Mouse (Mus musculus) monocyte, adult 5-6 weeks (primary cell): Measurements from ENCODE around the gene Adam12. TPM values are rescaled to one million over a fixed set of nuclear protein-coding genes. Genes with fewer than 3 reads are reported as not detected.

Experiments used
- ATAC-seq: fragments of 153-309, 156-312 bp; replicated peaks from 2 replicates; pipeline ENCODE4 v1.8.0; 2017; ENCODE audit warnings: mild to moderate bottlenecking; ENCODE audit not compliant: low TSS enrichment, insufficient number of reproducible peaks, severe bottlenecking, poor library complexity, low FRiP score
- total RNA-seq: library from RNA; stranded (forward); fragments of 200-1000, 200-491, 200-594 nt; gene quantifications from 3 replicates; pipeline ENCODE4 v1.2.3, GENCODE M21; 2017

Gene Adam12
- total RNA-seq, 1 experiment from 2014 or later = not detected

DNA sequence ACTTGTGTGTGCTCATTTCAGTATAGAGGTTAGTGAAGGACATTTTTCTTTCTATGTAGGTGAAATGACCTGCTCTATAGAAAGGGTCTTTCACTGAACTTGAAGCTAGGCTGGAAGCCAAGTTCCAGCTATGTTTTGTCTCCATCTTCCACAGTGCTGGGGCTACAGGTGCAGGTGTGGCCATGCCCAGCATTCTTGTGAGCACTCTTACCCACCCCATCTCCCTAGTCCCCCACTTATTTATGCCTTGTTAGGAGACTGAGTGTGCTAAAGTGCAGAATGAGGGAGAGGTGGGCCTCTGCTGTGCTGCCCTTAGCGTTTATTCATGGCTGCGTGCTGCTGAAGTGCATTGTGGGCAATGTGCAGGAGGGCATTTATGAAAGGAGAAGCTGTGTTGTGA lies 198.0 kb downstream of the Adam12 start:
- no peak for ATAC-seq

DNA sequence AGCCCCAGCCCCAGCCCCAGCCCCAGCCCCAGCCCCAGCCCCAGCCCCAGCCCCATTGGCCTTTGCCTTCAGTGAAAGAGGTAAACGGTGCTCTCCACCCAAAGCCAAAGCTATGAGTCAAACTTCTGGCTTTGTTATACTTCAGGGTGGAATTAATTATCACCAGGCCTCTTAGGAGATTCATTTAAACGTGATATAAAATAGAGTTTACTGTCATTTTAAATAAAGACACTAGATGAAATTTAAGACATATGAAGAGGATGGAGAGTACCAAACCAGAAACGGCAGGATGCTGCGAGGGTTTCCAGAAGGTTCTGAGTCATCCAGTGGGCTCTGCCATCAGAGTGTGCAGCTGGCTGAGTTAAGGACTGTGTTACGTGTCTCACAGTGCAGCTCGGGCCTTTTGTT lies 199.0 kb downstream of the Adam12 start:
- no peak for ATAC-seq

DNA sequence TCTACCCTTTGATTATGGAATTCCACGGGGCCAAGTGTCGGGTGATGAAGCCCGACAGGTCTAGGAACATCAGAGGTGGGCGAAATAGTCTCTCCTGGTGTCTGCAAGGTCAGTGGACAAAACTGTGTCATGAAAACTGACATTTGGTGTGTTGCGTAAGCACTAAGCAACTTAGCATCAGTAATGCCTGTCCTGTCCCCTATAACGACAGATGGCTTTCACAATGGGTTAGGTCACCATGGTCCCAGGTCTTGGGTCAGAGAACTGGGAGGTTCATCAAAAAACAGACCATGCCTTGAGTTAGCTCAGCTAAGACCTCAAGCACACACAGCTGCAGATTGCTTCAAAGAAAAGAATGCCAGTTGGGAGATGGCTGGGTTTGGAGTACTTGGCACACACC lies 200.2 kb downstream of the Adam12 start:
- ATAC-seq = no peak

DNA sequence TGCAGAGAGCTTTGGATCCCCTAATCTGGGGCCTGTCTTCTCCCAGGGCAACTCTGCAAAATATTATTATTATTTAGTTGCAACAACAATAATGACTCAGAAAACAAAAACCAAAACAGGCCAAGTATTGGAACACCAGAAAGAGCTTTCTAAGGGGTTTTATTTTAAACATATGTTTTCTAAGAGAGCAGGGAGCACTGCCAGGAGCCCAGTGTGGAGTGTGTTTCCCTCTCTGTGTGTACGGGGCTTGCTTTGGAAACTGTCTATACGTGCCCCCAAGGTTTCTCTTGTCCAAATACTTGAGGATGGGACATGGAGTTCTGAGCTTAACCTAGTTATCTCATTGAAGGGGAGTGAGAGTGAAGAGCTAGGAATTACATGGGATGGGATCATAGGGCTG lies 200.7 kb downstream of the Adam12 start:
- ATAC-seq = no peak

DNA sequence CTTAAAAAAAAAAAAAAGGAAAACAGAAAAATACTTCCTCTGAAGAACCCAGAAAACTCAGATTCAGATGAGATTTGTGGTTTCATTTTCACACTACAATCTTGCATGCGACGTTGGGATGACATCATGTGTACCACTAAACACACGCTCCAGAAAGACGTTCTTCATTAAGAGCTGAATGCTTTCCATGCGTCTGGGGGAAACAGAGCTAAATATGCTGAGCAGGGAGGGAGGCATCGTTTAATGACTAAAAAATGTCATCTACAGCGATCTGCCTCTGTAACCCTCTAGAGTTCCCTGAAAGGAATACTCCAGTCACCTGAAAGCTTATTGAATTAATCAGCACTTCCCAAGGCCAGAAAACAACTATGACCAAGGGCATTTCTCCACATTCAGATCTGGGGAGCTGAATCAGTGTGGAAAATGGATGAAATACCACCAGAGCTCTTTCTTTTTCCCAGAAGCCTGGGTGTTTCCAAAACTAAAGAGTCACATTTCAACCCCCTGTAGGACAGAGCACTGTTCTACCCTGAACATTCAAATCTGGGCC lies 203.6 kb downstream of the Adam12 start:
- ATAC-seq = no peak

DNA sequence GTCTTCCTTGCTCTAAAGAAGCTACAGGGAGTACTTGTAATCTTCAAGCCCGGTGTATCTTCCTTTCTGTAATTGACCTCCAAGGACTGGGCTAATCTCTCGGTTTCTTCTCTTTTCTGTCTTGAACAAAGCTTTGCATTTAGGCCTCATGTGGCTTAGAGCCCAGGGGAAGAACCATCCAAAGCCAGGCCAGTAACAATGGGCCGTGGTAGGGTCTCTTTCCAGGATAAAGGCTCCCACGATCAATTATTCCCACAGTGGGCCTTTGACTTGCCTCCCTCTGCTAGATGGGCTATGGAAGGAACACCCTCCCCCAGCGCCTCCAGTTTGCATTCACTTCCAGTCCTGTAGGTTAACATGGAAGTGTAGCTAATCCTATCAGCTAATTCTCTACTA lies 204.9 kb downstream of the Adam12 start:
- ATAC-seq = no peak

DNA sequence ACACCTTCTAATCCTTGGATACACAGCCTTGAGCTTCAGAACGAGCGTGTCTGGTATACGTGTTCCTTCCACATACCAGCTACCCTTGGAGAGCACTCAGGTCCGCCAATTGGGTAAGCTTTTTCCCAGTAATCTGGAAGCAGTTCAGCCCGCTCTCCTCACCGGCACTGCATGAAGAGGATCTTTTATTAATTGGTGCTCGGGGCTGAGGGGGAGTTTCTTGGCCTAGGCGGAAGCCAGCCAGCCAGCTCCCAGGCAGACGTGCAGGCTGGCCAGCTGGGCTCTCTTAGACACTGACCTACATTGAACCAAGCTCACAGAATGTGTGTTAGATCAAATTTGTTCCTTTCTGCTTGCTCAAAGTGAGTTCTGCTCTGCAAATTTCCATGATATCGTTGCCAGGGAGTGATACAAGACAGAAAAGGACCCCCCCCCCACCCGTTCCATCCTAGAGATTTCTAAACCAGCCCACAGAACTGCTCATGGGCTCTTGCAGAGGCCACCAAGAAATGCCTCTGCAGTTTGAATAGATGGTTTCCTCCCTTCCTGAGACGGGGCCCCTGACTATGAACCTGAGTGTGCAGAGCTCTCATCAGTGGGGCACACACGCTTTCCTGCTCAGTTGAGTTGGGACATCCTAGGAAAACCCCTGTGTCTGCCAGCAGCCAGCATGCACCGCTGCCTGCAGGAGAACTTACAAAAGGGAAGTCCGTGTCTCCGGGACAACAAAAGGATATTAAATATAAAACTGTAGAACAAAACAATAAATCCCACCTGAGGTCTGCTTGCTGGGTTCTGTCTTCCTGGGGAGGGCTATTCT lies 205.5 kb downstream of the Adam12 start:
- ATAC-seq = no peak

DNA sequence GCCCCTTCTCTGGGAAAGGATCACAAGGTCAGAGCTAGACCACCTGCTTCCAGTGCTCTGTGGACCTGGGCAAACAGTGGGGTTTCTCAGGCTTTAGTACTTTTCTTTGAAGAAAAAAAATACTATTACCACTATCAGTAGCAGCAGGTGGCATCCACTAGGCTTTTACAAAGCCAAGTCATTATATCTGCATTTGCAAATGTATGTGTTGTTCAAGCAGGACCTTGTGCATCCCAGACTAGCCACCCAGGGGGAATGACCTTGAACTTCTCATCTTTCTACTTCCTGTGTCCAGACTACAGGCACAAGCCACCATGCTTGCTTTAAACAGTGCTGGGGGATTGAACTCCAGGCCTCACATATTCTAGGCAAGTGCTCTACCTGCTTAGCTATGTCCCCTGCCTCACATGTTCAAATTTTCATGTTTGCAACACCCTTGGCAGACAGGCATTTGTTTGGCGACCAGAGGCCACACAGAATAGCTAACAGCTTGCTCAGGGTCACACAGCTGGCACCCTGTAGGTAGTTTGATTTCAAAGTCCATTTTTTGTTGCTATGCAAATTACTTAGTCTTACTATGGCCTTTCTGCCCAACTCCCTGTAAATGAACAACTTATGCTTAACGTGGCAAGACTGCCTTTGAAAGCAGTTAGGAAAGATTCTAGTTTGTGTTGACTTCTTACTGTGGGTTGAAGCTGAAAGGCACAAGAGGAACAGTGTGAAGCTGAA lies 209.6 kb downstream of the Adam12 start:
- no peak for ATAC-seq

DNA sequence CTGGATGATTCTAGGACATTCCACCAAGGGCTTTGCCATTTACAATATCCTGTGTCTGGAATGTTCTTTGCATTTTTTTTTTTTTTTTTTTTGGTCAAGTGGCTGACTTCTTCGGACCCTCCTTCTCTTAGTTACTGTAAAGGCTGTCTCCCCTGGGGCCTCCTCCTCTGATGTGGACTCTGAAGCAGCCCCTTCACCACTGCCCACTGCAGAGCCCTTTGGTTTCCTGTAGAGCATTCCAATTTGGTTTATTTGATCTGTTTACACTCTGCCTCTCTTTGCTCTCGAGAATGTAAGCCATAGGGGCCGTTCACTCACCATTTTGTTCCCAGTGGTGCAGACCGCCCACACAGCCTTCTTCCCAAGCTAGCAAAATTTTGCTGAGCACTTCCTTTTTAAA lies 216.7 kb downstream of the Adam12 start:
- no peak for ATAC-seq

DNA sequence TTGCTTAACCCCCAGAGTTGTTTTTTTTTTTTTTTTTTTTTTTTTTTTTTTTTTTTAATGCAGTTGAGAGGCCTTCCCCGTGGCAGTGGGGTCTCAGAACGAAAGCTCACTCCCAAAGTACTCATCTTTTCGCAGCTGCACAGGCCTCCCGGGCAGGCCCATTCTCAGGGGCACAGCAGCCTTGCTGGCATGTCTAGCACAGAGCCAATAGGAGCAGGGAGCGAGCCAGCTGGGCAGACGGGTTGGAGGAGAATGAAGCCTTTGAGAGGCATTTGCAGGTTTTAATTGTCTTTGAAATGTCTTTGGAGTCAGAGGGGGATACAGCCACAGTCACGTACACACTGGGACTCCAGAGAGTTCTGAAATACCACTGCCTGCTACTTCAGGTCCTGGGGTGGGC lies 217.2 kb downstream of the Adam12 start:
- ATAC-seq = no peak

DNA sequence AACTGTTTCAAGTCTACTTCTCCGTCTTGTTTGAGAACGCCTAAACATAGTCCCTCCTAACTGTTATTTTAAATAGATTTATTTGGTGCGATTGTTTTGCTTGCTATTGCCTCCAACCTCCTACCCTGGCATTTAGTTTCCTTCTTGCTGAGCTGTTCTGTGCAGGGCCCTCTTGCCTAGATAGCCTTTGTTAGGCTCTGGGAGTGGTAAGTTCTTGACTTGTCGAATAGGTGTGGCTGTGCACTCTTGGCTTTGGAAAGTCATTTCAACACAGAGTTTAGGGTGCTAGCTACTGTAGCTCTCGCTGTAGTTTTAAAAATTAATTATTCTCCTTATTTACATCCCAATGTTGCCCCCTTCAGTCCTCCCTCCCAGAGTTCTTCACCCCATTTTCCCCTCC lies 222.8 kb downstream of the Adam12 start:
- ATAC-seq = no peak

DNA sequence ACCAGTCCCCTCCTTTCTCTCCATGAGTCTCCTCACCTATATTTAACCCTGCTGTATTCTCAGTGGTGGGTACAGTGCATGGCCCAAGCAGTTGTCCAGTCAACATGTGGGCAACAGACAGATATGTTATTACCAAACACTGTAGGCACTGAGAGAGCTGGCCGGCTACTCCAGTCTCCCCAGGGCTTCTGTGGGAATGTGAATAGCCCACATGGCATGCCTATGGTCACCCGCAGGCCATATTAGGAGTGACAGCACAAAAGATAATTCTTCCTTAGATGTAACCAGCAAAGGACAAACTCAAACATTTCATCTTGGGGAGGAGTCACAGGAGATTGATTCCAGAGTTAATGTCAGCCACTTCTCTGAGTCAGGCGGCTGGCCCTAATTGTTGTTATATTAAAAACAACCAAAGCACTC lies 224.0 kb downstream of the Adam12 start:
- ATAC-seq = no peak

DNA sequence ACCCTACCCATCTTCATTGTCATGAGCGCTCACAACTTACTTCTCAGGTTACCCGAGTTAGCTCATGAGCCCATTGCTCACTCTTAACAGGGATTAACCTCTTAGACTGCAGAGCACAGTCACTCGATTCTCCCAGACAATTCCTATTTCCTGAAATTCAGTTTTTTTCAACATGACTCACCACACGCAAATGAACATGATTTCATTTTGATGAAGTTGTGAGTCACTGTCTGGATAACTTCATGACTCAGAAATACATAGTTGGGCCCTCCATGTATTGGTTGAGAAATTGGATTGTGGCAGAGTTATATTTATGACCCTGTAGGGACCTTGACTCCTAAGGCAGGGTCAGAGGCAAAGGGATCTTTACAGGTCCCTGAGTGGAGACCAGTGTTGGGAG lies 230.4 kb downstream of the Adam12 start:
- no peak for ATAC-seq

DNA sequence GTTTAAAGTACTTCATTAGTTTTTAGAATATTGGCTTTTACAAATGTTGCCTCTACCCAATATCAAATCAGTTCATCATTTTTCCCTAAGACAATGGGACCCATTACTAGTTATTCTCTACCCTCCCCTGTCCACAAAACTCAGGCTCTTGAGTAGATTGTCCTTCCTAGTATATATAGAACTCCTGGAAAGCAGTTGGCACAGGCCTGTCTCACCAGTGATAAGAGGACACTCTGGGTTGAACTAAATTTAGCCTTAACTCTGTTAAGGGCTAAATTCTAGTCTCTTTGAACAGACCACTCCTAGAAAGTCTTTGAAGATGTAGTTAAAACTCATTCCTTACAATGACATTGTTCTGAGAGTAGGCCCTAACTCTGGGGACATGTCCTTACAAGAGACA lies 241.0 kb downstream of the Adam12 start:
- ATAC-seq = no peak

DNA sequence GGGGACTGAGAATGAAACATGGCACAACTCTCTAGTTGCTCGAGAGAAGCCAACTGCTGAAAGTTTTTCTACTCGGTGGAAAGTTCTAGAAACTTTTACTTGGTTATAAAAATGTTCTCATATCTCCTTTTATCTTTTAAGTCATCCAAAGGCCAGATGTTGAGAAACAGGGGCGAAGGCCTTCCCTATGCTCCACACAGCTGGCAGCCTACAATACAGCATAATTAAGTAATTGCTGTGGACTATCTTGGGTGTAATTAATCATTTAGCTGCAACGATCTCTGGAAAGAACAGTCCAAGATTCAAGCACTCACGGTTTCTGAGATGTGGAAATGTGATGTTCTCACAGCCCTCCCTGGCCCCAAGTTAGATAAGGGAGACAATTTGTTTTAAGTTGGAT lies 243.6 kb downstream of the Adam12 start:
- ATAC-seq = no peak

DNA sequence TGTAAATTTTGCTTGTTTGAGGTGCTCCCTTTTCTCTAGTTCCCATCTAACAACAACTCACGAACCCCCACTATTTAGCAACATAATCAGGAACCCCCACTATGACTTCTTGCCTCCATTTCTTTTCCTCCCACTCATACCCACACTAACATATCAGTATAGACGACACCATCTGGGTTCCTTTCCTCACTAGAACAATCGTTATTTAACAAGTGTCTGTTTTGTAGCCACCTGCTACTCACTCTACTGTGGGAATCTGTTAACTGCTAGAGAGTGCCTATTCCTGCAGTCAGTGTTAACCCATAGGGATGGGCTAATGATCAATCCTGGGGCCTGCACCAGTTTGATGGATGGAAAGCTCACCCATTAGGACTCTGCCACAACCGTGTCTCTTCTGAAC lies 245.7 kb downstream of the Adam12 start:
- no peak for ATAC-seq

DNA sequence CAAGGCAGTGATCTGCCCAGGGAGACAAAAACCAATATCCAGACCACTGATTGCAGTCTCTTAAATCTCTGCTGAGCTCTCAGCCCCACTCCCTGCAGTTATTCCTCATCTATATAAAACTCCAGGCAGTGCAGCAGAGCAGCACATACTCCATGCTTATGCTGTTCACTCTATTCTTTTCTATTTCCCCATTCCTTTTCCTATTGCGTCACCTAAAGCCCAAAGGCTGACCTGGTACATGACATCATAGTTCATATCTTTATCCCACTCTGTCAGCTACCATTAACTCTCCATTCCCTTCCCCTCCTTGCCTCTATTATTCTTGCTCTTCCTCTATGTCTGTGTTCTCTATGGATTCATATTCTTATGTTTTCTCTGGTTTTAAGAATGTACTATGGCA lies 246.3 kb downstream of the Adam12 start:
- ATAC-seq = no peak

DNA sequence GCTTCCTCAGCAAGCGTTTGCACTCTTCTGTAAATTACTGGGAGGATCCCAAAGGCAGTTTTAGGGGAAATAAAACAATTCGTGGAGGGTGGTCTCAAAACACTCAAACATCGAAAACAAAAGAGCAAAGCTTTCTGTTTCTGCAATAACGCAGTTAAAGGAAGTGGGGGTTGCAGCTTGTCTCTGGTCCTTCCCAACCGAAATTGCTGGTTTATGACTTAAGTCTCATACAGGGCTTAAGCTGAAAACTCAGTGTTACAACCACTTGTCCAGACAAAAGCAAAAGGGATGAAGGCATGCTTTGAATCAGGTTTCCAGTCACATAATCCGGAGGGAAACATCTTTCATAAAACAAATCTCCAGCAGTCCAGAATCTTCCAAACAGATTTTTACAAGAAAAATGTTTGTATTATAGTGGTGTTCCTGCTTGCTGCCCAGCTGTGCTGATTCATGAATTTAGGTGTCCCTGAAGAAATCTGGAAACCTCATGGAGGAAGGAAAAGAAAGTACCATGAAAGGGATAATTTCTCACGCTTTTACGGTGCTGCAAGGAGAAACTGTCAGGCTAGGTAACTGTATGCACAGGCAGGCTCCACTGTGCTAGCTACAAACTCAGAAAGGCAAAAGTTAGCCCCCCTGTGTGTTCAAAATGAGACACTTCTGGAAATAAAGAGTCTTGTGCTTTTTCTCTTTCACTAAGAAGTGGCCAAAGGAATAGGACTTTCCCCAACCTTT lies 255.4 kb downstream of the Adam12 start:
- no peak for ATAC-seq

DNA sequence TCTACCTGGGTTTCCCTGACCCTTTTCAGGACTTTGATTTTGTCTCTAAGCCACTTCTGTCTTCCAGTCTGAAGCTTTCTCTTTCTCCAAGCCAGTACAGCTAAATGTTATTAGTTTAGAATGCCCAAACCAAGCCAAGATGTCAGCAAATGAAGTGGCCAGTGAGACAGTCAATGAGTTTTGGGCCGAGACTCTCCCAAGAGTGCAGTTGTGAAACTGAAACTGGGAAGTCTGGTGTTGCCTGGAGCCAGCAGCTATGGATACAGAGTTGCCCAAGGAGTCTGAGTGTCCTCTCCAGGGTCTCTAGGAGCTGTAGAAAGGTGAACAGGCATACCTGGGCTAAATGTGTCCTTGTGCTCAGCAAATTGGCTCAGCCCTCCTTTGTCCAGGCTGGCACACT lies 260.9 kb downstream of the Adam12 start:
- ATAC-seq = no peak
